Mouse (Mus musculus) macrophage (primary cell): ENCODE data around the gene Msi2. TPM values are rescaled to one million over a fixed set of nuclear protein-coding genes. Genes with fewer than 3 reads are reported as not detected.

Source experiments
- H3K27ac ChIP-seq: fragments of 350-480 bp; formaldehyde crosslinking; 2 replicates; pipeline ENCODE4 v1.9.0; 2021
- H3K36me3 ChIP-seq: fragments of 350-480 bp; formaldehyde crosslinking; 2 replicates; pipeline ENCODE4 v1.9.0; 2021; ENCODE audit errors: inconsistent target
- H3K4me3 ChIP-seq: fragments of 350-480 bp; formaldehyde crosslinking; 2 replicates; pipeline ENCODE4 v1.9.0; 2021; ENCODE audit errors: inconsistent target
- H3K79me2 ChIP-seq: fragments of 350-480 bp; formaldehyde crosslinking; 2 replicates; pipeline ENCODE4 v1.9.0; 2021; ENCODE audit errors: inconsistent target
- WGBS: methylation state at CpG from one replicate; pipeline ENCODE4 v1.1.7; 2026; ENCODE audit warnings: inconsistent platforms; ENCODE audit not compliant: missing documents; 5-methylcytosine and 5-hydroxymethylcytosine counted together
- polyA plus RNA-seq: library from polyadenylated mRNA; stranded (reverse); fragments of 250-400 nt; gene quantifications from 3 replicates; pipeline ENCODE4 v1.2.4, GENCODE M21; 2018; ENCODE audit warnings: inconsistent platforms

The Msi2 gene
- polyA plus RNA-seq, 1 experiment from 2014 or later, result 5.2 TPM

- 98% methylated on average over 15 of the region's 15 CpGs for WGBS
- H3K79me2 ChIP-seq, result no peaks in the 10 kb centered on the region
- no peak overlapping the region for H3K27ac ChIP-seq
- no peaks in the 10 kb centered on the region for H3K36me3 ChIP-seq
- no peak overlapping the region for H3K4me3 ChIP-seq
Observed at GRCm38 (mm10) chr11:88700202-88700711, 18.1 kb downstream of the Msi2 start.

GRCm38 (mm10) chr11:88693905-88694893 is 24.1 kb downstream of the Msi2 start:
- Histone ChIP-seq H3K27ac (no peak overlapping the region), H3K4me3 (no peak overlapping the region), H3K36me3 (no peaks in the 10 kb centered on the region), H3K79me2 (no peaks in the 10 kb centered on the region)
- 93% methylated on average over 19 of the region's 20 CpGs for whole genome bisulfite sequencing

- H3K36me3 ChIP-seq, result no peaks in the 10 kb centered on the region
- H3K4me3 ChIP-seq, result no peak overlapping the region
- WGBS, result 97% methylated on average over 12 of the region's 13 CpGs
- no peak overlapping the region for H3K27ac ChIP-seq
- no peaks in the 10 kb centered on the region for H3K79me2 ChIP-seq
Observed at GRCm38 (mm10) chr11:88693002-88693769, 25.1 kb downstream of the Msi2 start.

- no peak overlapping the region for H3K27ac ChIP-seq
- 38% methylated on average over 6 of the region's 10 CpGs for WGBS
Observed at GRCm38 (mm10) chr11:88692374-88692773, 25.9 kb downstream of the Msi2 start.

GRCm38 (mm10) chr11:88690556-88691287 is 27.6 kb downstream of the Msi2 start:
- Histone ChIP-seq H3K4me3 (no peak overlapping the region), H3K36me3 (no peaks in the 10 kb centered on the region), H3K27ac (no peak overlapping the region), H3K79me2 (no peaks in the 10 kb centered on the region)
- WGBS, result 59% methylated on average over 12 of the region's 12 CpGs

More at GRCm38 (mm10) chr11:88692374-88692773, 25.9 kb downstream of the Msi2 start:
- Histone ChIP-seq H3K36me3 (no peaks in the 10 kb centered on the region), H3K4me3 (no peak overlapping the region), H3K79me2 (no peaks in the 10 kb centered on the region)

GRCm38 (mm10) chr11:88689831-88690459 is 28.4 kb downstream of the Msi2 start:
- no peak overlapping the region for H3K4me3 ChIP-seq
- 87% methylated on average over 14 of the region's 14 CpGs for WGBS
- H3K79me2 ChIP-seq, result no peaks in the 10 kb centered on the region
- H3K27ac ChIP-seq, result no peak overlapping the region
- H3K36me3 ChIP-seq, result no peaks in the 10 kb centered on the region

GRCm38 (mm10) chr11:88688644-88689043 is 29.7 kb downstream of the Msi2 start:
- WGBS, result 96% methylated on average over 8 of the region's 8 CpGs
- Histone ChIP-seq H3K4me3 (no peak overlapping the region), H3K36me3 (no peaks in the 10 kb centered on the region), H3K79me2 (no peaks in the 10 kb centered on the region), H3K27ac (no peak overlapping the region)

GRCm38 (mm10) chr11:88687711-88688110 is 30.6 kb downstream of the Msi2 start:
- no peaks in the 10 kb centered on the region for H3K36me3 ChIP-seq
- WGBS, result 92% methylated on average over 12 of the region's 12 CpGs
- H3K27ac ChIP-seq, result no peak overlapping the region
- H3K79me2 ChIP-seq, result no peaks in the 10 kb centered on the region
- no peak overlapping the region for H3K4me3 ChIP-seq

- Histone ChIP-seq H3K27ac (no peak overlapping the region), H3K4me3 (no peak overlapping the region), H3K79me2 (no peaks in the 10 kb centered on the region), H3K36me3 (no peaks in the 10 kb centered on the region)
- WGBS, result 38% methylated on average over 5 of the region's 5 CpGs
Observed at GRCm38 (mm10) chr11:88687010-88687409, 31.3 kb downstream of the Msi2 start.

- no peak overlapping the region for H3K4me3 ChIP-seq
- no peak overlapping the region for H3K27ac ChIP-seq
- no peaks in the 10 kb centered on the region for H3K36me3 ChIP-seq
- H3K79me2 ChIP-seq, result no peaks in the 10 kb centered on the region
- WGBS, result 96% methylated on average over 7 of the region's 7 CpGs
Observed at GRCm38 (mm10) chr11:88686061-88686460, 32.3 kb downstream of the Msi2 start.

- Histone ChIP-seq H3K79me2 (no peaks in the 10 kb centered on the region), H3K27ac (no peak overlapping the region), H3K36me3 (no peaks in the 10 kb centered on the region), H3K4me3 (no peak overlapping the region)
- WGBS, result 94% methylated on average over 12 of the region's 14 CpGs
Observed at GRCm38 (mm10) chr11:88683026-88683770, 35.1 kb downstream of the Msi2 start.

- Histone ChIP-seq H3K36me3 (no peaks in the 10 kb centered on the region), H3K79me2 (no peaks in the 10 kb centered on the region), H3K27ac (no peak overlapping the region), H3K4me3 (no peak overlapping the region)
- 89% methylated on average over 7 of the region's 7 CpGs for WGBS
Observed at GRCm38 (mm10) chr11:88677350-88677749, 41.0 kb downstream of the Msi2 start.

GRCm38 (mm10) chr11:88676597-88676996 is 41.7 kb downstream of the Msi2 start:
- no peaks in the 10 kb centered on the region for H3K79me2 ChIP-seq
- no peak overlapping the region for H3K4me3 ChIP-seq
- no peak overlapping the region for H3K27ac ChIP-seq
- 90% methylated on average over 2 of the region's 2 CpGs for whole genome bisulfite sequencing
- no peaks in the 10 kb centered on the region for H3K36me3 ChIP-seq
